Mouse (Mus musculus): ENCODE measurements around the gene Clcn2.

The Clcn2 gene

GRCm38 (mm10) chr16:20657661-20658060, 59.9 kb downstream of the Clcn2 start:
- no peak for DNase-seq (ENCODE audit: low spot score)

- DNase-seq (ENCODE audit: low spot score): no peak
Observed at GRCm38 (mm10) chr16:20653315-20653714, 64.2 kb downstream of the Clcn2 start.

All from testis, postnatal 10 days (tissue).